Mouse (Mus musculus) lung, postnatal 0 days (tissue): ENCODE measurements around the gene Stfa1. TPM values are rescaled to one million over a fixed set of nuclear protein-coding genes. Genes with fewer than 3 reads are reported as not detected.
"Not testable (repeated sequence)": the region's sequence is repeated elsewhere in the genome, so short reads cannot be mapped to it uniquely, and the experiment has no call there.

Source experiments
- ATAC-seq: fragments of 200-750 bp; cut with Nextera tagmentation; 2 replicates; pipeline ENCODE4 v1.8.0; 2017; ENCODE audit warnings: moderate library complexity
- DNase-seq: peaks from one replicate; pipeline ENCODE4 v3.0.0-alpha.2; 2016; ENCODE audit warnings: low spot score
- H3K27ac ChIP-seq: fragments of 300-500 bp; sonication (generic); 2 replicates; pipeline ENCODE4 v1.5.1; 2014; ENCODE audit warnings: antibody characterized with exemption, mild to moderate bottlenecking, low read length, mixed read lengths
- H3K27me3 ChIP-seq: fragments of 300-500 bp; sonication (generic); replicated peaks from 2 replicates; pipeline ENCODE4 v1.6.1; 2014; ENCODE audit warnings: low read length, mixed read lengths; ENCODE audit not compliant: insufficient read depth
- H3K36me3 ChIP-seq: fragments of 300-500 bp; sonication (generic); 2 replicates; pipeline ENCODE4 v1.6.1; 2014; ENCODE audit warnings: low read length, mixed read lengths; ENCODE audit not compliant: insufficient read depth
- H3K4me1 ChIP-seq: fragments of 300-500 bp; sonication (generic); 2 replicates; pipeline ENCODE4 v1.6.1; 2014; ENCODE audit warnings: antibody characterized with exemption, low read depth, low read length, mixed read lengths; ENCODE audit not compliant: insufficient read depth
- H3K4me2 ChIP-seq: fragments of 300-500 bp; sonication (generic); replicated peaks from 2 replicates; pipeline ENCODE4 v1.6.1; 2014; ENCODE audit warnings: low read depth, mild to moderate bottlenecking, low read length, moderate library complexity, mixed read lengths
- H3K4me3 ChIP-seq: fragments of 300-500 bp; sonication (generic); 2 replicates; pipeline ENCODE4 v1.5.1; 2014; ENCODE audit warnings: low read depth, low read length
- H3K9ac ChIP-seq: fragments of 300-500 bp; sonication (generic); replicated peaks from 2 replicates; pipeline ENCODE4 v1.6.1; 2014; ENCODE audit warnings: low read depth, mild to moderate bottlenecking
- H3K9me3 ChIP-seq: fragments of 300-500 bp; sonication (generic); 2 replicates; pipeline ENCODE4 v1.6.1; 2016; ENCODE audit warnings: low read length, mixed read lengths
- CTCF ChIP-seq: IDR thresholded peaks from 2 replicates; pipeline ENCODE4 v1.5.1; 2016; ENCODE audit warnings: antibody characterized with exemption, mild to moderate bottlenecking
- EP300 ChIP-seq: IDR thresholded peaks from 2 replicates; pipeline ENCODE4 v1.6.1; 2016; ENCODE audit warnings: antibody characterized with exemption, mild to moderate bottlenecking, control low read depth
- WGBS: fragments of 180-500 bp; shearing (Covaris S2); extraction: QIAGEN DNeasy Blood & Tissue Kit; methylation state at CpG from one replicate; pipeline ENCODE4 v1.1.7; 2014; 5-methylcytosine and 5-hydroxymethylcytosine counted together
- polyA plus RNA-seq: library from polyadenylated mRNA; unstranded; fragments of >200 nt; fragmentation: Nextera tagmentation; extraction: Ambion mirVana; gene quantifications from 2 replicates; pipeline ENCODE4 v1.2.1, GENCODE M21; 2015

Stfa1 gene
- polyA plus RNA-seq, result 83.8 and 88.0 TPM in 2 replicates

DNA sequence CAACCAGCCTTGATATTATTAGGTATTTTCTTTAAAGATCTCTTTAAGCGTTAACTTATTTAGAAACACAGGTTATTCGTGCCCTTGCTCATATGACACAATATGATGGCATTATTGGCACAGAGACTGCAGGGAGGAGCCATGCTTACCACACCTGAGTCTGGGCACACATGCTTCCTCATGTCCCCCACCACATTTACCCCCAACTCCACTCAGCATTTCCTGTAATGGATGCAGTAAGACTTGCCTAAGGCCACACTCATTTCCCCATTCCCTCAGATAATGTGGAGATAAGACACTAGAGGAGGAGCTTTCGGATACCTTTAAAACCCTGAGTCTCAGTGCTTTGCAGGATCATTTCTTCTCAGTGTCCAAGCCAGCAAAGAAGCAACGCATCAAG lies at the start of gene Stfa1:
Gene Stfa1, plus strand, starts transcription at position 156 of the 400 bp plus-strand sequence.
- not testable (repeated sequence) for H3K4me1 ChIP-seq, H3K9ac ChIP-seq, H3K9me3 ChIP-seq, H3K36me3 ChIP-seq, H3K4me3 ChIP-seq, H3K27me3 ChIP-seq, H3K4me2 ChIP-seq, ATAC-seq, DNase-seq, H3K27ac ChIP-seq
- WGBS, result 76% methylated on average over 4 of the region's 4 CpGs

DNA sequence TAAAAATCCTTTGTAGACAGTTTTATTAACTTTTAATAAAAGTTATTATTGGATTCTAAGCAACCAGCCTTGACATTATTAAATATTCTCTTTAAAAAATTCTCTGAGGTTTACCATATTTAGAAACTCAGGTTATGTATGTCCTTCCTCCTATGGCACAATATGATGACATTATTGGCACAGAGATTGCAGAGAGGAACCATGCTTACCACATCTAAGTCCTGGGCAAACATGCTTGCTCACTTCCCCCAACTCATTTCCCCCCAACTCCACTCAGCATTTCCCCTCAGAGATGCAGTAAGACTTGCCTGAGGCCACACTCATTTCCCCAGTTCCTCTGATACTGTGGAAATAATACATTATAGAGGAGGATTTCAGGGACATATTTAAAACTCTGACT lies 16.2 kb upstream of the Stfa1 start:
- H3K27ac ChIP-seq, ATAC-seq, H3K9ac ChIP-seq, H3K4me3 ChIP-seq, H3K9me3 ChIP-seq, H3K27me3 ChIP-seq, H3K4me1 ChIP-seq, H3K4me2 ChIP-seq, H3K36me3 ChIP-seq: not testable (repeated sequence)
- peak; percentile 12 for DNase-seq

DNA sequence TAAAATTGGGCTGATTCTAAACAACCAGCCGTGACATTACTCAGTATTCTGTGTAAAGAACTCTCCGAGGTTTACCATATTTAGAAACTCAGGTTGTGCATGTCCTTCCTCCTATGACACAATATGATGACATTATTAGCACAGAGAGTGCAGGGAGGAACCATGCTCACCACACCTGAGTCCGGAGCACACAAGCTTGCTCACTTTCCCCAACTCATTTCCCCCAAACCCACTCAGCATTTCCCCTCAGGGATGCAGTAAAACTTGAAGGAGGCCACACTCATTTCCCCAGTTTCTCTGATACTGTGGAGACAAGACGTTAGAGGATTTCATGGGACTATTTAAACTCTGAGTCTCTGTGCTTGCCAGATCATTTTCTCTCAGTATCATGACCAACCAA lies 12.4 kb downstream of the Stfa1 start:
- WGBS, result 74% methylated on average over 4 of the region's 4 CpGs
- H3K4me2 ChIP-seq, result no peak overlapping the region
- no peak for TF ChIP-seq CTCF
- no peak for TF ChIP-seq EP300

DNA sequence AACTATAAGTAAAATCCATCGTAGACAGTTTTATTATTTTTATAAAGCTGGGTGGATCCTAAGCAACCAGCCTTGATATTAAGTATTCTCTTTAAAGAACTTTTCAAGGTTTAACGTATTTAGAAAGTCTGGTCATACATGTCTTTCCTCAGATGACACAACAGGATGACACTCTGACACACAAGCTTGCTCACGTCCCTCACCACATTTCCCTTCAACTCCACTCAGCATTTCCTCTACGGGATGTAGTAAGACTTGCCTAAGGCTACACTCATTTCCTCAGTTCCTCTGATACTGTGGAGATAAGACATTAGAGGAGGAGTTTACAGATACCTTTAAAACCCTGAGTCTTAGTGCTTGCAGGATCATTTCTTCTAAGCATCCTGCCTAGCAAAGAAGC lies 30.9 kb downstream of the Stfa1 start:
- WGBS, result 53% methylated on average over 4 of the region's 4 CpGs
- H3K4me1 ChIP-seq, result no peaks in the 10 kb centered on the region
- ATAC-seq (no peak), DNase-seq (peak; percentile 4)
- TF ChIP-seq EP300 (no peak), CTCF (no peak)
- H3K27me3 ChIP-seq, result no peaks in the 10 kb centered on the region
- H3K36me3 ChIP-seq, result no peaks in the 10 kb centered on the region
- H3K4me2 ChIP-seq, result no peak overlapping the region
- H3K9me3 ChIP-seq, result no peaks in the 10 kb centered on the region
- H3K27ac ChIP-seq, result no peak overlapping the region
- H3K9ac ChIP-seq, result no peak overlapping the region
- H3K4me3 ChIP-seq, result no peak overlapping the region

More for the DNA sequence above, 12.4 kb downstream of the Stfa1 start:
- Histone ChIP-seq H3K9me3 (no peaks in the 10 kb centered on the region), H3K27me3 (no peaks in the 10 kb centered on the region), H3K27ac (no peak overlapping the region), H3K4me3 (no peak overlapping the region), H3K9ac (no peak overlapping the region), H3K36me3 (no peaks in the 10 kb centered on the region), H3K4me1 (no peaks in the 10 kb centered on the region)
- no peak for DNase-seq
- ATAC-seq, result no peak

DNA sequence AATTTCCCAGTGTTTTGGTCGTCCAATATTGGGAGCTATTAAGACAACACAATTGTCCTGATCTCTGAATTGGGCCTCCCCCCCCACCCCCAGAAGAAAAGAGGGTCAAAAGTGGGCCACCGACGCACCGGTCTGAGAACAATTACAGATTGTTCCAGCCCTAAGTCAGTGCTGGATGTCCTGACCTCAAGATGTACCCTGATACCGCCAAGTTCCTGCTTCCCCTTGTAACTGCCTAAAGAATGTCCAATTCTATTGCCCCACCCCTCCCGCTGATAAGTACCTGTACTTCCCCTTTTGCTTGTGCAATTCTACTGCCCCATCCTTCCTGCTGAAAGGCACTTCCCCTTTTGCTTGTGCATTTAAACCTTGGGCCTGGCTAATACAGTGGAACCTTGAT lies 39.4 kb downstream of the Stfa1 start:
- DNase-seq, H3K9me3 ChIP-seq, H3K4me2 ChIP-seq, H3K27ac ChIP-seq, H3K4me1 ChIP-seq, H3K9ac ChIP-seq, H3K4me3 ChIP-seq, H3K36me3 ChIP-seq, ATAC-seq, H3K27me3 ChIP-seq: not testable (repeated sequence)
- 74% methylated on average over 6 of the region's 6 CpGs for WGBS

DNA sequence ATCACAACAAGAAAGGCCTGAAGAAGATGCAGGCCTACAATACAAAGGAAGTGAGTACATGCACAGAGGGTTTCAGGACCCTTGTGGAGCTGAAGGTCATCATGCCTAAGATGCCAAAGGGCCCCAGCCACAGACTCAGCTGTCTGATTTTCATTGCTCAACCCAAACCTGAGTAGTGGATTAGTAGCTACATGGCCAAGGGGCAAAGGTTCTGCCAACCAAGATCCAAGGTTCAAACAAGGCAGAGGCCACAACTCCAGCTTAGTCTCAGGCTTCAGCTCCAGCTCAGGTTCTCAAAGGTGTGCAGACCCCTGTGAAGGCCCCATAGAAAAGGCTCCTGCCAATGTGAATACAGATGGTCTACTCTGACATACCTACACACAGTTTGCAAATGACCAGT lies 42.5 kb downstream of the Stfa1 start:
- Histone ChIP-seq H3K4me1 (no peaks in the 10 kb centered on the region), H3K4me3 (no peak overlapping the region), H3K36me3 (no peaks in the 10 kb centered on the region), H3K4me2 (no peak overlapping the region), H3K9ac (no peak overlapping the region), H3K27ac (no peak overlapping the region), H3K9me3 (no peaks in the 10 kb centered on the region), H3K27me3 (no peaks in the 10 kb centered on the region)
- ATAC-seq (no peak), DNase-seq (no peak)
- TF ChIP-seq CTCF (no peak), EP300 (no peak)

DNA sequence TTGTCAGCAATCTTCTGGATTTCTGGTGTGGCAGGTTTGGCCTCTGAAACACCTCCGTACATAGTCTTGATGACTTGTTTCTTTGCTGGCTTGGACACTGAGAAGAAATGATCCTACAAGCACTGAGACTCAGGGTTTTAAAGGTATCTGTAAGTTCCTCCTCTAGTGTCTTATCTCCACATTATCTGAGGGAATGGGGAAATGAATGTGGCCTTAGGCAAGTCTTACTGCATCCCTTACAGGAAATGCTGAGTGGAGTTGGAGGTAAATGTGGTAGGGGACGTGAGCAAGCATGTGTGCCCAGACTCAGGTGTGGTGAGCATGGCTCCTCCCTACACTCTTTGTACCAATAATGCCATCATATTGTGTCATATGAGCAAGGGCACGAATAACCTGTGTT lies 57.5 kb downstream of the Stfa1 start, which contains the start of gene BC117090:
Gene BC117090, minus strand, starts transcription at position 101 of the 400 bp plus-strand sequence.
- Histone ChIP-seq H3K27ac (no peak within 1 kb of the TSS), H3K9ac (no peak within 1 kb of the TSS), H3K27me3 (no peaks in the 10 kb centered on the region), H3K4me3 (no peak within 1 kb of the TSS), H3K36me3 (no peaks in the 10 kb centered on the region), H3K4me2 (no peak within 1 kb of the TSS), H3K9me3 (no peaks in the 10 kb centered on the region), H3K4me1 (no peaks in the 10 kb centered on the region)
- ATAC-seq (no peak), DNase-seq (no peak)
- 67% methylated on average over 3 of the region's 3 CpGs for WGBS
- TF ChIP-seq CTCF (no peak), EP300 (no peak)

Other genes starting within 250 kb of the Stfa1 start
- gene Wdr5b, start 235.8 kb upstream of the Stfa1 start, polyA plus RNA-seq, result 5.4 and 5.8 TPM in 2 replicates
- 213 and 234 TPM in 2 replicates for gene Fam162a, start 205.4 kb upstream of the Stfa1 start, polyA plus RNA-seq
- 33.8 and 36.4 TPM in 2 replicates for gene Ccdc58, start 205.3 kb upstream of the Stfa1 start, polyA plus RNA-seq
- gene Csta1, start 145.7 kb upstream of the Stfa1 start, polyA plus RNA-seq, result 0.04 TPM in 1 of 2 replicates, not detected in the other
- gene Stfa2l1, start 120.1 kb upstream of the Stfa1 start, polyA plus RNA-seq, result 29.2 and 33.1 TPM in 2 replicates
- 45.8 and 58.3 TPM in 2 replicates for gene Gm5483, start 92.7 kb upstream of the Stfa1 start, polyA plus RNA-seq
- gene Gm5416, start 66.5 kb upstream of the Stfa1 start, polyA plus RNA-seq, result 5.7 and 5.8 TPM in 2 replicates
- 19.0 and 24.4 TPM in 2 replicates for gene 2010005H15Rik, start 55.5 kb upstream of the Stfa1 start, polyA plus RNA-seq
- gene BC117090, start 57.4 kb downstream of the Stfa1 start, polyA plus RNA-seq, result 0.67 TPM in 1 of 2 replicates, not detected in the other
- 54.2 and 65.9 TPM in 2 replicates for gene BC100530, start 90.8 kb downstream of the Stfa1 start, polyA plus RNA-seq
- gene Stfa2, start 131.5 kb downstream of the Stfa1 start, polyA plus RNA-seq, result 19.8 and 20.5 TPM in 2 replicates
- 14.5 and 16.1 TPM in 2 replicates for gene Stfa3, start 178.4 kb downstream of the Stfa1 start, polyA plus RNA-seq